Mouse (Mus musculus): ENCODE data around the gene Kpnb1. TPM values are rescaled to one million over a fixed set of nuclear protein-coding genes. Genes with fewer than 3 reads are reported as not detected.

Kpnb1 gene
- polyA plus RNA-seq, 1 experiment from 2014 or later = 57.3 TPM

GRCm38 (mm10) chr11:97182446-97182845, 5.2 kb downstream of the Kpnb1 start:
- H3K4me2 ChIP-seq (replicated peaks) = no peak overlapping the region
- no peak for ATAC-seq (ENCODE audit: low FRiP score, low read depth)
- no peaks in the 10 kb centered on the region for H3K27me3 ChIP-seq
- H3K36me3 ChIP-seq = peaks cover 85% of the 10 kb centered on the region
- WGBS = 93% methylated on average over 3 of the region's 3 CpGs
- H3K4me3 ChIP-seq = no peak overlapping the region
- peaks cover 28% of the 10 kb centered on the region for H3K4me1 ChIP-seq
- no peak overlapping the region for H3K27ac ChIP-seq
- H3K9ac ChIP-seq = no peak overlapping the region
- H3K9me3 ChIP-seq = no peaks in the 10 kb centered on the region

GRCm38 (mm10) chr11:97181061-97181460, 6.6 kb downstream of the Kpnb1 start:
- ATAC-seq (ENCODE audit: low FRiP score, low read depth) = no peak
- no peak overlapping the region for H3K4me3 ChIP-seq
- H3K27ac ChIP-seq = no peak overlapping the region
- H3K4me1 ChIP-seq = peaks cover 24% of the 10 kb centered on the region
- no peaks in the 10 kb centered on the region for H3K27me3 ChIP-seq
- H3K36me3 ChIP-seq = peaks cover 97% of the 10 kb centered on the region
- H3K4me2 ChIP-seq (replicated peaks) = no peak overlapping the region
- no peaks in the 10 kb centered on the region for H3K9me3 ChIP-seq
- WGBS = 86% methylated on average over 5 of the region's 5 CpGs
- H3K9ac ChIP-seq = no peak overlapping the region

- ATAC-seq (ENCODE audit: low FRiP score, low read depth) = no peak
- WGBS = 96% methylated on average over 2 of the region's 2 CpGs
- no peak overlapping the region for H3K4me3 ChIP-seq
- no peak overlapping the region for H3K9ac ChIP-seq
- H3K27ac ChIP-seq = no peak overlapping the region
- H3K4me2 ChIP-seq (replicated peaks) = no peak overlapping the region
- H3K9me3 ChIP-seq = no peaks in the 10 kb centered on the region
- H3K27me3 ChIP-seq = no peaks in the 10 kb centered on the region
- peaks cover 98% of the 10 kb centered on the region for H3K36me3 ChIP-seq
- H3K4me1 ChIP-seq = no peaks in the 10 kb centered on the region
These were observed 9.5 kb downstream of the Kpnb1 start for GRCm38 (mm10) chr11:97178198-97178597.

- H3K4me2 ChIP-seq (replicated peaks) = no peak overlapping the region
- no peak for ATAC-seq (ENCODE audit: low FRiP score, low read depth)
- no peaks in the 10 kb centered on the region for H3K9me3 ChIP-seq
- no peaks in the 10 kb centered on the region for H3K4me1 ChIP-seq
- H3K27me3 ChIP-seq = no peaks in the 10 kb centered on the region
- H3K36me3 ChIP-seq = peaks cover 96% of the 10 kb centered on the region
- no peak overlapping the region for H3K9ac ChIP-seq
- H3K27ac ChIP-seq = no peak overlapping the region
- 55% methylated on average over 3 of the region's 3 CpGs for WGBS
- no peak overlapping the region for H3K4me3 ChIP-seq
These were observed 10.8 kb downstream of the Kpnb1 start for GRCm38 (mm10) chr11:97176851-97177250.

- H3K36me3 ChIP-seq = peaks cover 96% of the 10 kb centered on the region
- H3K9ac ChIP-seq = no peak overlapping the region
- H3K4me3 ChIP-seq = no peak overlapping the region
- no peaks in the 10 kb centered on the region for H3K27me3 ChIP-seq
- ATAC-seq (ENCODE audit: low FRiP score, low read depth) = no peak
- H3K4me1 ChIP-seq = no peaks in the 10 kb centered on the region
- no peaks in the 10 kb centered on the region for H3K9me3 ChIP-seq
- no peak overlapping the region for H3K27ac ChIP-seq
- no peak overlapping the region for H3K4me2 ChIP-seq (replicated peaks)
- whole genome bisulfite sequencing = 94% methylated on average over 7 of the region's 7 CpGs
These were observed 12.2 kb downstream of the Kpnb1 start for GRCm38 (mm10) chr11:97175499-97175898.

GRCm38 (mm10) chr11:97160341-97160740, 27.3 kb downstream of the Kpnb1 start:
- 77% methylated on average over 6 of the region's 6 CpGs for WGBS
- Histone ChIP-seq H3K4me2 (replicated peaks) (no peak overlapping the region), H3K9me3 (no peaks in the 10 kb centered on the region; the same call in 1 of the 2 replicates), H3K27me3 (no peaks in the 10 kb centered on the region), H3K36me3 (peaks cover 89% of the 10 kb centered on the region), H3K9ac (no peak overlapping the region), H3K27ac (no peak overlapping the region; the same call in 1 of the 2 replicates), H3K4me1 (no peaks in the 10 kb centered on the region), H3K4me3 (no peak overlapping the region)
- no peak for ATAC-seq (ENCODE audit: low FRiP score, low read depth)

GRCm38 (mm10) chr11:97156999-97157398, 30.7 kb downstream of the Kpnb1 start:
- H3K27me3 ChIP-seq = no peaks in the 10 kb centered on the region
- no peak for ATAC-seq (ENCODE audit: low FRiP score, low read depth)
- peaks cover 64% of the 10 kb centered on the region for H3K36me3 ChIP-seq
- no peaks in the 10 kb centered on the region; the same call in 1 of the 2 replicates for H3K9me3 ChIP-seq
- H3K27ac ChIP-seq = no peak overlapping the region
- H3K9ac ChIP-seq = no peak overlapping the region; the same call in 1 of the 2 replicates
- no peak overlapping the region for H3K4me3 ChIP-seq
- 77% methylated on average over 7 of the region's 7 CpGs for WGBS
- peaks cover 15% of the 10 kb centered on the region for H3K4me1 ChIP-seq
- no peak overlapping the region for H3K4me2 ChIP-seq (replicated peaks)

GRCm38 (mm10) chr11:97152662-97153287, 34.9 kb downstream of the Kpnb1 start:
- peaks cover 32% of the 10 kb centered on the region for H3K36me3 ChIP-seq
- no peak for ATAC-seq (ENCODE audit: low FRiP score, low read depth)
- peak overlapping the region; percentile 85 for H3K4me2 ChIP-seq (replicated peaks)
- peaks cover 5% of the 10 kb centered on the region; the same call in 1 of the 2 replicates for H3K27me3 ChIP-seq
- H3K9ac ChIP-seq = peak overlapping the region; percentile 84; the same call in 1 of the 2 replicates
- no peaks in the 10 kb centered on the region; the same call in 1 of the 2 replicates for H3K9me3 ChIP-seq
- H3K4me1 ChIP-seq = peaks cover 39% of the 10 kb centered on the region
- WGBS = 23% methylated on average over 10 of the region's 10 CpGs
- no peak overlapping the region for H3K27ac ChIP-seq
- 0 out of 2 replicates have a peak overlapping the region, but pooled peaks have one; percentile 80 for H3K4me3 ChIP-seq

- 3% methylated on average over 11 of the region's 11 CpGs for WGBS
- peak overlapping the region; percentile 84 for H3K9ac ChIP-seq
- H3K4me3 ChIP-seq = peak overlapping the region; percentile 80
- peaks cover 44% of the 10 kb centered on the region for H3K4me1 ChIP-seq
- peaks cover 32% of the 10 kb centered on the region for H3K36me3 ChIP-seq
- H3K27me3 ChIP-seq = peaks cover 5% of the 10 kb centered on the region; the same call in 1 of the 2 replicates
- H3K4me2 ChIP-seq (replicated peaks) = peak overlapping the region; percentile 85
- H3K27ac ChIP-seq = peak overlapping the region; percentile 94; the same call in 1 of the 2 replicates
- H3K9me3 ChIP-seq = no peaks in the 10 kb centered on the region; the same call in 1 of the 2 replicates
- no peak for ATAC-seq (ENCODE audit: low FRiP score, low read depth)
These were observed 35.7 kb downstream of the Kpnb1 start for GRCm38 (mm10) chr11:97152023-97152426.

- Histone ChIP-seq H3K9me3 (no peaks in the 10 kb centered on the region; the same call in 1 of the 2 replicates), H3K4me2 (replicated peaks) (peak within 1 kb of the TSS; percentile 85), H3K4me3 (peak within 1 kb of the TSS; percentile 80), H3K27ac (peak within 1 kb of the TSS; percentile 94), H3K4me1 (peaks cover 50% of the 10 kb centered on the region), H3K36me3 (peaks cover 32% of the 10 kb centered on the region), H3K9ac (peak within 1 kb of the TSS; percentile 84), H3K27me3 (peaks cover 5% of the 10 kb centered on the region; the same call in 1 of the 2 replicates)
- peak; percentile 44 for ATAC-seq (ENCODE audit: low FRiP score, low read depth)
- WGBS = under 1% methylated on average over 29 of the region's 64 CpGs
These were observed 36.3 kb downstream of the Kpnb1 start, which contains the start of gene Tbkbp1 for GRCm38 (mm10) chr11:97151343-97151801. TSS of gene Tbkbp1 (minus strand) at chr11:97151495.

GRCm38 (mm10) chr11:97150411-97151330, 37.0 kb downstream of the Kpnb1 start:
- H3K4me2 ChIP-seq (replicated peaks) = peak overlapping the region; percentile 85
- peaks cover 55% of the 10 kb centered on the region for H3K4me1 ChIP-seq
- under 1% methylated on average over 63 of the region's 102 CpGs for WGBS
- H3K9me3 ChIP-seq = no peaks in the 10 kb centered on the region; the same call in 1 of the 2 replicates
- peaks cover 39% of the 10 kb centered on the region for H3K36me3 ChIP-seq
- peak overlapping the region; percentile 80 for H3K4me3 ChIP-seq
- peak overlapping the region; percentile 84 for H3K9ac ChIP-seq
- H3K27me3 ChIP-seq = peaks cover 5% of the 10 kb centered on the region; the same call in 1 of the 2 replicates
- peak; percentile 73 for ATAC-seq (ENCODE audit: low FRiP score, low read depth)
- H3K27ac ChIP-seq = peak overlapping the region; percentile 94

Measured in limb, embryonic 13.5 days (tissue).